Mouse (Mus musculus) midbrain, postnatal 0 days (tissue): Measurements from ENCODE around the gene Socs7. TPM values are rescaled to one million over a fixed set of nuclear protein-coding genes. Genes with fewer than 3 reads are reported as not detected.

Source experiments
- ATAC-seq: fragments of 200-750 bp; cut with Nextera tagmentation; 2 replicates; pipeline ENCODE4 v1.8.0; 2017; ENCODE audit warnings: moderate number of reproducible peaks, mild to moderate bottlenecking, moderate TSS enrichment, moderate library complexity; ENCODE audit not compliant: low FRiP score
- DNase-seq: peaks from one replicate; pipeline ENCODE4 v3.0.0-alpha.2; 2015; ENCODE audit warnings: low spot score
- H3K27ac ChIP-seq: fragments of 300-500 bp; sonication (generic); 2 replicates; pipeline ENCODE4 v1.5.1; 2014; ENCODE audit warnings: low read depth, mild to moderate bottlenecking, low read length, mixed read lengths
- H3K27me3 ChIP-seq: fragments of 300-500 bp; sonication (generic); 2 replicates; pipeline ENCODE4 v1.6.1; 2014; ENCODE audit warnings: low read length, control low read depth, mixed read lengths; ENCODE audit not compliant: insufficient read depth
- H3K36me3 ChIP-seq: fragments of 300-500 bp; sonication (generic); 2 replicates; pipeline ENCODE4 v1.6.1; 2014; ENCODE audit warnings: low read length, control low read depth, mixed read lengths; ENCODE audit not compliant: insufficient read depth
- H3K4me1 ChIP-seq: fragments of 300-500 bp; sonication (generic); 2 replicates; pipeline ENCODE4 v1.6.1; 2014; ENCODE audit warnings: mild to moderate bottlenecking, control low read depth, antibody characterized with exemption, low read length, mixed read lengths; ENCODE audit not compliant: insufficient read depth
- H3K4me2 ChIP-seq: fragments of 300-500 bp; sonication (generic); 2 replicates; pipeline ENCODE4 v1.6.1; 2014; ENCODE audit warnings: low read depth, mild to moderate bottlenecking, low read length, mixed read lengths; ENCODE audit not compliant: poor library complexity, severe bottlenecking
- H3K4me3 ChIP-seq: fragments of 300-500 bp; sonication (generic); 2 replicates; pipeline ENCODE4 v1.5.1; 2014; ENCODE audit warnings: low read depth, mild to moderate bottlenecking, low read length, moderate library complexity
- H3K9ac ChIP-seq: fragments of 300-500 bp; sonication (generic); replicated peaks from 2 replicates; pipeline ENCODE4 v1.6.1; 2014; ENCODE audit warnings: mild to moderate bottlenecking, low read length, moderate library complexity, mixed read lengths; ENCODE audit not compliant: poor library complexity, severe bottlenecking
- H3K9me3 ChIP-seq: fragments of 300-500 bp; sonication (generic); 2 replicates; pipeline ENCODE4 v1.6.1; 2016; ENCODE audit warnings: low read length, control low read depth
- CTCF ChIP-seq: IDR thresholded peaks from 2 replicates; pipeline ENCODE4 v1.5.1; 2016; ENCODE audit warnings: antibody characterized with exemption, mild to moderate bottlenecking
- WGBS: fragments of 180-500 bp; shearing (Covaris S2); extraction: QIAGEN DNeasy Blood & Tissue Kit; methylation state at CpG from one replicate; pipeline ENCODE4 v1.1.7; 2014; 5-methylcytosine and 5-hydroxymethylcytosine counted together
- polyA plus RNA-seq: library from polyadenylated mRNA; unstranded; fragments of >200 nt; fragmentation: Nextera tagmentation; extraction: Ambion mirVana; gene quantifications from 2 replicates; pipeline ENCODE4 v1.2.1, GENCODE M21; 2015
- total RNA-seq: library from RNA; depleted of rRNA; stranded (reverse); fragments of >200 nt; gene quantifications from 2 replicates; pipeline ENCODE4 v1.2.3, GENCODE M21; 2014; rRNA removed

Socs7 gene
- total and polyA plus RNA-seq, 2 experiments from 2014 or later: 7.4 to 54.9 TPM

- 82% methylated on average over 7 of the region's 7 CpGs for WGBS
- Histone ChIP-seq H3K4me3 (no peak overlapping the region), H3K27ac (no peak overlapping the region), H3K36me3 (peaks cover 44% of the 10 kb centered on the region), H3K9me3 (no peaks in the 10 kb centered on the region), H3K27me3 (no peaks in the 10 kb centered on the region), H3K4me1 (peaks cover 10% of the 10 kb centered on the region), H3K4me2 (no peak overlapping the region), H3K9ac (no peak overlapping the region)
- TF ChIP-seq CTCF: no peak
- DNase-seq: no peak
- ATAC-seq: no peak
Observed at GRCm38 (mm10) chr11:97447979-97448378, 85.6 kb downstream of the Socs7 start.

Other genes with a start within 250 kb of the Socs7 start
- 0.11 and 0.24 TPM in 2 replicates for gene Tbx21, start 247.2 kb upstream of the Socs7 start, total RNA-seq
- 0.14 and 0.15 TPM in 2 replicates for gene Tbx21, start 247.2 kb upstream of the Socs7 start, polyA plus RNA-seq
- 43.9 and 45.3 TPM in 2 replicates for gene Tbkbp1, start 211.1 kb upstream of the Socs7 start, total RNA-seq
- gene Tbkbp1, start 211.1 kb upstream of the Socs7 start, polyA plus RNA-seq: 9.5 and 10.3 TPM in 2 replicates
- 104 and 118 TPM in 2 replicates for gene Kpnb1, start 174.7 kb upstream of the Socs7 start, total RNA-seq
- gene Kpnb1, start 174.7 kb upstream of the Socs7 start, polyA plus RNA-seq: 23.0 and 25.0 TPM in 2 replicates
- gene Npepps, start 81.9 kb upstream of the Socs7 start, total RNA-seq: 52.5 and 81.0 TPM in 2 replicates
- 97.8 and 109 TPM in 2 replicates for gene Npepps, start 81.9 kb upstream of the Socs7 start, polyA plus RNA-seq
- 21.4 and 29.1 TPM in 2 replicates for gene Mrpl45, start 46.8 kb upstream of the Socs7 start, total RNA-seq
- gene Mrpl45, start 46.8 kb upstream of the Socs7 start, polyA plus RNA-seq: 33.0 and 36.0 TPM in 2 replicates
- gene Gpr179, start 10.5 kb upstream of the Socs7 start, total RNA-seq: 0.57 and 0.71 TPM in 2 replicates
- 0.66 and 0.78 TPM in 2 replicates for gene Gpr179, start 10.5 kb upstream of the Socs7 start, polyA plus RNA-seq
- gene Arhgap23, start 53.0 kb downstream of the Socs7 start, total RNA-seq: 80.2 and 80.9 TPM in 2 replicates
- gene Arhgap23, start 53.0 kb downstream of the Socs7 start, polyA plus RNA-seq: 9.2 and 9.6 TPM in 2 replicates
- 0.28 TPM in 1 of 2 replicates, not detected in the other for gene 4933428G20Rik, start 137.8 kb downstream of the Socs7 start, total RNA-seq
- 0.34 and 0.91 TPM in 2 replicates for gene 4933428G20Rik, start 137.8 kb downstream of the Socs7 start, polyA plus RNA-seq
- 95.0 and 100 TPM in 2 replicates for gene Srcin1, start 213.6 kb downstream of the Socs7 start, total RNA-seq
- gene Srcin1, start 213.6 kb downstream of the Socs7 start, polyA plus RNA-seq: 13.1 and 14.0 TPM in 2 replicates